Mouse (Mus musculus) kidney, adult 2 months (tissue): ENCODE measurements around the gene Usp53.

Experiments
- CTCF ChIP-seq: fragments of 200-500 bp; conservative IDR thresholded peaks from 2 replicates; pipeline ENCODE4 v1.5.1; 2011; ENCODE audit warnings: low read depth, mild to moderate bottlenecking, control low read depth, low read length, moderate library complexity, mixed read lengths; ENCODE audit not compliant: insufficient read depth, insufficient read length
- POLR2A ChIP-seq: fragments of 200-500 bp; IDR thresholded peaks from one replicate; pipeline ENCODE4 v1.6.1; 2011; ENCODE audit warnings: low read depth, low read length, control low read depth

GRCm38 (mm10) chr3:122974833-122975232 is 9.5 kb downstream of the Usp53 start:
- TF ChIP-seq CTCF (no peak), POLR2A (no peak)
